Mouse (Mus musculus) liver, adult 2 months (tissue): Measurements from ENCODE around the gene Wrap53. TPM values are rescaled to one million over a fixed set of nuclear protein-coding genes. Genes with fewer than 3 reads are reported as not detected.

Experiments
- DNase-seq: peaks from one replicate; pipeline ENCODE4 v3.0.0-alpha.2; 2011; ENCODE audit warnings: low read depth, low spot score; ENCODE audit errors: extremely low read depth
- H3K27ac ChIP-seq: fragments of 200-500 bp; replicated peaks from 2 replicates; pipeline ENCODE4 v1.5.1; 2012; ENCODE audit warnings: low read depth, mild to moderate bottlenecking, control low read depth, inconsistent platforms, low read length; ENCODE audit not compliant: insufficient read depth
- H3K27me3 ChIP-seq: fragments of 200-500 bp; 2 replicates; pipeline ENCODE4 v1.6.1; 2012; ENCODE audit warnings: mild to moderate bottlenecking, moderate library complexity, low read length, inconsistent platforms; ENCODE audit not compliant: control insufficient read depth, insufficient read depth
- H3K36me3 ChIP-seq: fragments of 200-500 bp; 2 replicates; pipeline ENCODE4 v1.6.1; 2012; ENCODE audit warnings: low read length, inconsistent platforms; ENCODE audit not compliant: control insufficient read depth, insufficient read depth
- H3K4me1 ChIP-seq: fragments of 200-500 bp; 2 replicates; pipeline ENCODE4 v1.6.1; 2011; ENCODE audit warnings: low read length; ENCODE audit not compliant: control insufficient read depth, insufficient read depth
- H3K4me3 ChIP-seq: fragments of 200-500 bp; 2 replicates; pipeline ENCODE4 v1.5.1; 2011; ENCODE audit warnings: low read depth, mild to moderate bottlenecking, control low read depth, low read length, moderate library complexity; ENCODE audit not compliant: insufficient read depth
- H3K79me2 ChIP-seq: fragments of 200-500 bp; 2 replicates; pipeline ENCODE4 v1.6.1; 2012; ENCODE audit warnings: inconsistent platforms, mild to moderate bottlenecking, low read length, moderate library complexity; ENCODE audit not compliant: control insufficient read depth, insufficient read depth
- H3K9ac ChIP-seq: fragments of 200-500 bp; 2 replicates; pipeline ENCODE4 v1.6.1; 2012; ENCODE audit warnings: low read depth, mild to moderate bottlenecking, control low read depth, inconsistent platforms, low read length
- CTCF ChIP-seq: fragments of 200-500 bp; IDR thresholded peaks from 2 replicates; pipeline ENCODE4 v1.5.1; 2011; ENCODE audit warnings: low read depth, low read length, control low read depth
- POLR2A ChIP-seq: fragments of 200-500 bp; IDR thresholded peaks from 2 replicates; pipeline ENCODE4 v1.6.1; 2011; ENCODE audit warnings: low read length, control low read depth; ENCODE audit not compliant: insufficient read depth; ENCODE audit errors: extremely low read depth
- WGBS: fragments of 180-500 bp; shearing (Covaris S2); methylation state at CpG from one replicate; pipeline ENCODE4 v1.1.7; 2018; 5-methylcytosine and 5-hydroxymethylcytosine counted together
- polyA plus RNA-seq: library from polyadenylated mRNA; depleted of rRNA; stranded (reverse); fragments of >200 nt; gene quantifications from 2 replicates; pipeline ENCODE4 v1.2.3, GENCODE M21; 2012
- total RNA-seq: library from RNA; depleted of rRNA; stranded (reverse); fragments of >200 nt; gene quantifications from 2 replicates; pipeline ENCODE4 v1.2.3, GENCODE M21; 2014

Gene Wrap53
- total and polyA plus RNA-seq, 2 experiments, result 5.6 to 11.2 TPM

DNA sequence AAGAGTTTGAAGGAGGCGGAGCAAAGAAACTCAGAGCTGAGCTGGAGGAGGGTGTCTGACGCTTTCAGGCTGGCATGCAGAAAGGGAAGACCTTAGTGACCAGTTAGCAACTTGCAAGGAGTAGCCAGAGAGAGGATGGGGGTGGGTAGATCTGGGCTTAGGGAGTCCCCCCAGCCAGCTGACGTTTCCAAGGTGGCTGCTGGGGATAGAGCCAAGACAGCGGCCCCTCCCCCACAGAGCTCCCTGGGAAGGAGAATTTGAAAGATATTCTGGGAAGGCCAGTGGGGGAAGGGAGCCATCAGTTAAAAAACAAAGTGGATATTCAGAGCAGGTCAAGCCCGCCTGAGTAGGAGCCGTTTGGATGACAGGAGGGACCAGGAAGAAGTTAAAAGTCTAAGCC lies 20.0 kb upstream of the Wrap53 start:
- DNase-seq, result no peak
- Histone ChIP-seq H3K79me2 (no peaks in the 10 kb centered on the region), H3K27me3 (peaks cover 4% of the 10 kb centered on the region), H3K9ac (no peak overlapping the region), H3K4me1 (no peaks in the 10 kb centered on the region), H3K27ac (no peak overlapping the region), H3K4me3 (no peak overlapping the region), H3K36me3 (no peaks in the 10 kb centered on the region)
- WGBS, result 42% methylated on average over 6 of the region's 6 CpGs
- TF ChIP-seq CTCF, result no peak
- TF ChIP-seq POLR2A, result no peak

DNA sequence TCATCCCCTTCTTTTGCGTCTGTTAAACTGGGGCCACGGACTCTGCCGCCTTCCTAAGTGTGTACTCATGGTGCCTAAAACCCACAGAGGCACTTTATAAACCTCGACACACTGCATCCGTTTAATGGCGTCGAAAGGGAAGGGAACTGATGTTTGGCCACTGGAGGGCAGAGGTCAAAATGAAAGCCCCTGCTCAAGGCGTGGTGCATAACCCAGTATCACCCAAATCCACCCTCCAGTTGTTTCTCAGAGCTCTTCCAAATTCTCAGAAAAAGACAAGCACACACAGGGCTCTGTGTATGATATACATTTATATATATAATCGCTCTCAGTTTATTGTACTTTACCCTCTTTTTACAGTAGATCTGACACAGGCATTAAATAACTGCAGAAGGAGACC lies 19.4 kb upstream of the Wrap53 start:
- Histone ChIP-seq H3K4me3 (no peak overlapping the region), H3K36me3 (no peaks in the 10 kb centered on the region), H3K9ac (no peak overlapping the region), H3K27ac (no peak overlapping the region), H3K4me1 (no peaks in the 10 kb centered on the region), H3K79me2 (no peaks in the 10 kb centered on the region), H3K27me3 (no peaks in the 10 kb centered on the region)
- TF ChIP-seq CTCF, result no peak
- TF ChIP-seq POLR2A, result no peak
- WGBS, result 35% methylated on average over 9 of the region's 9 CpGs
- no peak for DNase-seq

DNA sequence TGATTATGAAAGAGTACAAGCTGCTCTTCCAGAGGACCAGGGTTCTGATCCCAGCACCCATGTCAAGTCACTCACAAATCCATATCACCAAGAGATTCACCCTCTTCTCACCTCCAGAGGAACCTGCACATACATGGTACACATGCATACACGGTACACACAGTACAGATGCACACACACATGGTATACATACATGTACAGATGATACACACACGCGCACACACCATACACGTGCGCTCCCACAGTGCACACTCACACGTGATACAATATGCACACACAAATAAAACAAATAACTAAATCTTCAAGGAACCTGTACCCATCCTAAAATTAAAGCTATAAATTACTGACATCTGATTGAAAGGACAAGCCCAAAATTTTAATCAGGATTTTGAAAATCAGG lies 14.8 kb upstream of the Wrap53 start:
- Histone ChIP-seq H3K4me3 (no peak overlapping the region), H3K36me3 (peaks cover 8% of the 10 kb centered on the region), H3K9ac (no peak overlapping the region), H3K79me2 (no peaks in the 10 kb centered on the region), H3K27me3 (no peaks in the 10 kb centered on the region), H3K4me1 (no peaks in the 10 kb centered on the region), H3K27ac (no peak overlapping the region)
- no peak for TF ChIP-seq POLR2A
- no peak for TF ChIP-seq CTCF
- 97% methylated on average over 6 of the region's 6 CpGs for WGBS
- no peak for DNase-seq

DNA sequence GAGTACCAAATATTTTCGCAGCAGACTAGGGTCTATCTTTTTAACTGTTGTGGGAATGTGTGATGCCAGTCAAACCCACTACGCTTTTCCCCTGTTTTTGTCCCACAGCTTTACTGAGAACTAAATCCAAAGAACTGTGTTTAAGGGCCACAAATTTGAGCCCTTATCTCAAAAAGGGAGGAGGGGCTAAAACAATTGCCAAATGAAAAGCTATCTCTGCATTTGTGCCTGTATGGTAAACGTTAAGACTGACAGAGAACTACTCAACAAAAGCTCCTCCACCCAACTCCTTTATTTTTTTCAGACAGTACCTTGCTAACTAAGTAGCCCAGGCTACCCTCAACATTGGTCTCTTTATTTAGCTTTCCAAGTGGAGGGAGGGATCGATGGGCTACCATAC lies 12.7 kb upstream of the Wrap53 start:
- peaks cover 22% of the 10 kb centered on the region for H3K36me3 ChIP-seq
- no peaks in the 10 kb centered on the region for H3K4me1 ChIP-seq
- H3K27me3 ChIP-seq, result no peaks in the 10 kb centered on the region
- H3K4me3 ChIP-seq, result no peak overlapping the region
- H3K79me2 ChIP-seq, result no peaks in the 10 kb centered on the region
- H3K27ac ChIP-seq, result no peak overlapping the region
- TF ChIP-seq POLR2A (no peak), CTCF (no peak)
- no peak for DNase-seq
- H3K9ac ChIP-seq, result no peak overlapping the region
- WGBS, result 79% methylated on average over 4 of the region's 4 CpGs

DNA sequence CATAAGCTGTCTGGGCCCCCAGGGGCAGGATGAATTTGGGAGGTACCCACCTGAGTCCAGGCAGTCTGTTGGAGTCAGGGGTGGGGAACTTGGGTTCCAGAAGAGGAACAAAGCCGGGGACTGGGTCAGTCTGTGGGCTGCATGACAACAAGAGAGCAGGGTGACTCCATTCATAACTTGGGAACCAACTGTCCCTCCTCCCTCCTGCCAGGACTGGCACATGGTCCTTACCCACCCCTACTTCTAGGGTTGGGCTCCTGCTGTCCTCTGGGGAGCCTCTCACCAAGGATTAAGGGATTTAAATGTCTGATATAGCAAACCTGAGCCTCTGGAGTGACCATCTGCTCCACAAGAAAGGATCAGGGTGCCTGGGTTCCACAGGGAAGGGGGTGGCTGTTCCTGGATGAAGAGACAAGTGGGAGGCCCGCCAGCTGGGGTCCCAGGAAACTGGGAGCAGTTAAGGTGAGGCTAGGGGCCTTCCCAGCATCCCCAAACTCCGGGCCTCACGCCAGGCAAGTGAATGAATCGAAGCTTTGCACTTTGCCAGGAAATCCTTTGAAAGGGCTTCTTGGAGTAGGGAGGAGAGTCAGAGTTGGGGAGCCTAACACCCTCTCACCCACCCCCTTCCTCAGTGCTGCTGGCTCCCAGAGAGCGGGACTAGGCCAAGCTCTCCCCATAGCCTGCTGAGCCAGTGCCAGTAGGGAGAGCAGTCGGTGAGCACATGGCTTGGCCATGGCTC lies 12.0 kb upstream of the Wrap53 start:
- Histone ChIP-seq H3K9ac (no peak overlapping the region), H3K27ac (no peak overlapping the region), H3K27me3 (no peaks in the 10 kb centered on the region), H3K4me3 (no peak overlapping the region), H3K36me3 (peaks cover 28% of the 10 kb centered on the region), H3K79me2 (no peaks in the 10 kb centered on the region), H3K4me1 (no peaks in the 10 kb centered on the region)
- TF ChIP-seq POLR2A (no peak), CTCF (no peak)
- WGBS, result 85% methylated on average over 7 of the region's 7 CpGs
- no peak for DNase-seq

DNA sequence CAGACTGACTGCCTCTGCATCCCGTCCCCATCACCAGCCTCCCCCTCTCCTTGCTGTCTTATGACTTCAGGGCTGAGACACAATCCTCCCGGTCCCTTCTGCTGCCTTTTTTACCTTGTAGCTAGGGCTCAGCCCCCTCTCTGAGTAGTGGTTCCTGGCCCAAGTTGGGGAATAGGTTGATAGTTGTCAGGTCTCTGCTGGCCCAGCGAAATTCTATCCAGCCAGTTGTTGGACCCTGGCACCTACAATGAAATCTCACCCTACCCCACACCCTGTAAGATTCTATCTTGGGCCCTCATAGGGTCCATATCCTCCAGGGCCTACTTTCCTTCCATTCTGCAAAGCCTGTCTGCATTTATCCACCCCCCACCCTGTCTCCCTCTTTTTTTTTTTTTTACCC lies 11.4 kb upstream of the Wrap53 start:
- DNase-seq, result no peak
- no peak overlapping the region for H3K27ac ChIP-seq
- H3K4me1 ChIP-seq, result no peaks in the 10 kb centered on the region
- no peak overlapping the region for H3K9ac ChIP-seq
- 94% methylated on average over 3 of the region's 3 CpGs for WGBS
- H3K27me3 ChIP-seq, result no peaks in the 10 kb centered on the region
- H3K79me2 ChIP-seq, result no peaks in the 10 kb centered on the region
- peaks cover 30% of the 10 kb centered on the region for H3K36me3 ChIP-seq
- TF ChIP-seq CTCF (no peak), POLR2A (no peak)
- no peak overlapping the region for H3K4me3 ChIP-seq
